Mouse (Mus musculus) forebrain, embryonic 16.5 days (tissue): ENCODE measurements at regions not wholly inside any gene's neighbourhood (a gene's known extent, or its start where the extent isn't known, plus 50 kb on each side); places are given as distances from the start of the nearest gene placed in this dataset.

Source experiments
- ATAC-seq: fragments of 200-750 bp; cut with Nextera tagmentation; 2 replicates; pipeline ENCODE4 v1.8.0; 2017; ENCODE audit warnings: mild to moderate bottlenecking, moderate library complexity
- H3K27ac ChIP-seq: fragments of 300-500 bp; sonication (generic); 2 replicates; pipeline ENCODE4 v1.5.1; 2014; ENCODE audit warnings: low read length, control low read depth
- H3K27me3 ChIP-seq: fragments of 300-500 bp; sonication (generic); replicated peaks from 2 replicates; pipeline ENCODE4 v1.6.1; 2014; ENCODE audit warnings: low read length; ENCODE audit not compliant: control insufficient read depth, insufficient read depth
- H3K36me3 ChIP-seq: fragments of 300-500 bp; sonication (generic); 2 replicates; pipeline ENCODE4 v1.6.1; 2014; ENCODE audit not compliant: control insufficient read depth, insufficient read depth
- H3K4me1 ChIP-seq: fragments of 300-500 bp; sonication (generic); replicated peaks from 2 replicates; pipeline ENCODE4 v1.6.1; 2014; ENCODE audit warnings: low read length; ENCODE audit not compliant: control insufficient read depth, insufficient read depth
- H3K4me2 ChIP-seq: fragments of 300-500 bp; sonication (generic); 2 replicates; pipeline ENCODE4 v1.6.1; 2014; ENCODE audit warnings: mild to moderate bottlenecking, low read length, control low read depth
- H3K4me3 ChIP-seq: fragments of 300-500 bp; sonication (generic); replicated peaks from 2 replicates; pipeline ENCODE4 v1.5.1; 2014; ENCODE audit warnings: mild to moderate bottlenecking, low read length, control low read depth
- H3K9ac ChIP-seq: fragments of 300-500 bp; sonication (generic); replicated peaks from 2 replicates; pipeline ENCODE4 v1.6.1; 2014; ENCODE audit warnings: low read depth, low read length, control low read depth
- H3K9me3 ChIP-seq: fragments of 300-500 bp; sonication (generic); 2 replicates; pipeline ENCODE4 v1.6.1; 2016; ENCODE audit warnings: low read length; ENCODE audit not compliant: control insufficient read depth
- WGBS: fragments of 180-500 bp; shearing (Covaris S2); extraction: QIAGEN DNeasy Blood & Tissue Kit; methylation state at CpG from one replicate; pipeline ENCODE4 v1.1.7; 2014; 5-methylcytosine and 5-hydroxymethylcytosine counted together

DNA sequence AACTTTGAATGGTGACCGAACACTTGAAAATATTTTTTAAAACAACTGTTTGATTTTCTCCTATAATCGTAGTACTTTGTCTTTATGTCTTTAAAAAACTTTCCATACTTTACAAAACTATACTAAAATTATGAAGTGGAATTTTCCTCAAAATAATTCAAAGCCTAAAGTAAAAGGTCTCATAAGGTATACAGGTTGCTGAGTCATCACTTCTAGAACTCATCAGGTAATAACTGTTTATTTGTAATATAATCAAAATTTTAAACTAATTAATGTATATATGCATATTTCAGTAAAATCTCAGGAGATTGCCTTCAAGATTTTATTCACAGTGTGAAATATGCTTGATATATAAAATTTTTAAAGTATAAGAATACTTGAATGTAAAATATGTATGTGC, 52.3 kb upstream of the Dio2 start:
- Histone ChIP-seq H3K27me3 (no peaks in the 10 kb centered on the region), H3K36me3 (no peaks in the 10 kb centered on the region), H3K9ac (no peak overlapping the region), H3K9me3 (no peaks in the 10 kb centered on the region), H3K4me3 (no peak overlapping the region), H3K4me1 (no peaks in the 10 kb centered on the region), H3K27ac (no peak overlapping the region), H3K4me2 (no peak overlapping the region)
- no peak for ATAC-seq
- WGBS: 95% methylated on average over 2 of the region's 2 CpGs
